In genomic region chr4:89552556-89552955, GRCm38 (mm10) we compare ENCODE assay signal across 25 mouse cellular contexts.
DNase-seq lines count a peak whose midpoint lies in the region; ATAC-seq and TF ChIP-seq lines count a peak whose summit lies in the region.
"Had no signal": no experiment of that assay in that cellular context is flagged by ENCODE, and none has a peak within 500 bp of the region (broad histone marks: within the 10 kb centered on the region; RNA-seq: fewer than 3 reads in every experiment).

No protein-coding gene starts in this region.

- no peak overlapping the region for H3K4me3 ChIP-seq in embryonic facial prominence, embryonic 11.5 days (ENCODE audit: low read depth, low read length)
- H3K4me3 ChIP-seq in embryonic facial prominence, embryonic 10.5 days: no peak overlapping the region
- H3K4me3 ChIP-seq in MEL (ENCODE audit: control insufficient read depth in 1 of 2, insufficient read depth in 1 of 2, low read depth in 2 of 2, low read length in 2 of 2): no peak overlapping the region
- H3K4me3 ChIP-seq: embryonic facial prominence, embryonic 12.5 days; forebrain, embryonic 13.5 days; forebrain, embryonic 15.5 days had no signal

- no peaks in the 10 kb centered on the region for H3K4me1 ChIP-seq in embryonic facial prominence, embryonic 11.5 days (ENCODE audit: control insufficient read depth, insufficient read depth, low read length)
- no peaks in the 10 kb centered on the region for H3K4me1 ChIP-seq in embryonic facial prominence, embryonic 10.5 days
- peaks cover 11 to 14% of the 10 kb centered on the region in 2 experiments for H3K4me1 ChIP-seq in MEL (ENCODE audit: control insufficient read depth in 1 of 2, insufficient read depth in 2 of 2, low read length in 2 of 2)
- H3K4me1 ChIP-seq: embryonic facial prominence, embryonic 12.5 days; forebrain, embryonic 13.5 days; forebrain, embryonic 15.5 days had no signal

- no peaks in the 10 kb centered on the region for H3K9me3 ChIP-seq in embryonic facial prominence, embryonic 11.5 days (replicated peaks; ENCODE audit: control insufficient read depth, low read length)
- no peaks in the 10 kb centered on the region for H3K9me3 ChIP-seq in embryonic facial prominence, embryonic 10.5 days
- no peaks in the 10 kb centered on the region for H3K9me3 ChIP-seq in MEL (replicated peaks; ENCODE audit: insufficient read depth, low read length)
- H3K9me3 ChIP-seq: embryonic facial prominence, embryonic 12.5 days; forebrain, embryonic 13.5 days; forebrain, embryonic 15.5 days had no signal

- no peaks in the 10 kb centered on the region for H3K79me2 ChIP-seq in MEL (ENCODE audit: control insufficient read depth, insufficient read depth, low read length, poor library complexity)

- no peak overlapping the region for H3K27ac ChIP-seq in embryonic facial prominence, embryonic 11.5 days (replicated peaks; ENCODE audit: low read depth, low read length)
- no peak overlapping the region for H3K27ac ChIP-seq in embryonic facial prominence, embryonic 10.5 days (replicated peaks)
- H3K27ac ChIP-seq in MEL (ENCODE audit: control insufficient read depth, low read depth, low read length): no peak overlapping the region
- H3K27ac ChIP-seq: embryonic facial prominence, embryonic 12.5 days; forebrain, embryonic 13.5 days; forebrain, embryonic 15.5 days had no signal

- no peak for TF ChIP-seq CTCF in MEL (IDR thresholded peaks at IDR 0.05 in 2 of 3, conservative IDR thresholded peaks at IDR 0.05 in 1 of 3; ENCODE audit: control insufficient read depth in 1 of 3, insufficient read depth in 1 of 3, low read depth in 2 of 3, low read length in 3 of 3, poor library complexity in 1 of 3, severe bottlenecking in 1 of 3)

- no peaks in the 10 kb centered on the region for H3K27me3 ChIP-seq in embryonic facial prominence, embryonic 11.5 days (ENCODE audit: control insufficient read depth, insufficient read depth, low read length)
- no peaks in the 10 kb centered on the region for H3K27me3 ChIP-seq in embryonic facial prominence, embryonic 10.5 days (replicated peaks; ENCODE audit: low read depth, poor library complexity, severe bottlenecking)
- H3K27me3 ChIP-seq in MEL (ENCODE audit: control insufficient read depth in 1 of 2, insufficient read depth in 2 of 2, low read length in 2 of 2): no peaks in the 10 kb centered on the region
- H3K27me3 ChIP-seq: CH12.LX; embryonic facial prominence, embryonic 12.5 days; forebrain, embryonic 13.5 days; forebrain, embryonic 15.5 days had no signal

- 60% methylated on average over 6 of the region's 6 CpGs for WGBS in embryonic facial prominence, embryonic 11.5 days
- WGBS in embryonic facial prominence, embryonic 10.5 days: 64% methylated on average over 6 of the region's 6 CpGs

- H3K36me3 ChIP-seq in embryonic facial prominence, embryonic 11.5 days (replicated peaks; ENCODE audit: control insufficient read depth, insufficient read depth, low read depth, low read length): no peaks in the 10 kb centered on the region
- no peaks in the 10 kb centered on the region for H3K36me3 ChIP-seq in embryonic facial prominence, embryonic 10.5 days (replicated peaks)
- peaks cover 0 to 37% of the 10 kb centered on the region in 2 experiments; a peak in 2 of 4 replicates for H3K36me3 ChIP-seq in MEL (ENCODE audit: control insufficient read depth in 1 of 2, insufficient read depth in 2 of 2, low read length in 2 of 2)
- H3K36me3 ChIP-seq: embryonic facial prominence, embryonic 12.5 days; forebrain, embryonic 15.5 days; G1E had no signal

- no peak overlapping the region for H3K4me2 ChIP-seq in embryonic facial prominence, embryonic 11.5 days (ENCODE audit: low read depth, low read length)
- H3K4me2 ChIP-seq: embryonic facial prominence, embryonic 12.5 days; forebrain, embryonic 13.5 days; forebrain, embryonic 15.5 days had no signal

- peak; percentile 5 for DNase-seq in embryonic facial prominence, embryonic 11.5 days (ENCODE audit: low spot score)
- DNase-seq in embryonic facial prominence, embryonic 10.5 days (ENCODE audit: low spot score): no peak
- DNase-seq in MEL (ENCODE audit: low read depth, low spot score): peak; percentile 46
- DNase-seq in spleen, postnatal 36 days (ENCODE audit: low spot score in 2 of 2): no peak
- DNase-seq in kidney, postnatal 25 days: no peak
- no peak for DNase-seq in urinary bladder, adult 2 months (ENCODE audit: low spot score)
- DNase-seq: adrenal gland, adult 2 months; adrenal gland, postnatal 10 days; adrenal gland, postnatal 25 days; B cell, adult 2 months; cerebellum, adult 11 months; cerebellum, adult 18-20 months; cerebellum, adult 8-10 months; cerebellum, adult 9-11 months; cerebellum, postnatal 14 days; cerebellum, postnatal 36 days; forebrain, postnatal 0 days had no signal

- 0 out of 4 replicates have a peak, but pooled peaks of 1 of the 2 experiments have one; percentile 16 for TF ChIP-seq EP300 in MEL (IDR thresholded peaks at IDR 0.05; ENCODE audit: low read depth in 1 of 2, low read length in 2 of 2)

- no peak overlapping the region for H3K9ac ChIP-seq in embryonic facial prominence, embryonic 11.5 days (replicated peaks; ENCODE audit: low read length)
- H3K9ac ChIP-seq in MEL (ENCODE audit: control insufficient read depth, low read depth, low read length, poor library complexity, severe bottlenecking): no peak overlapping the region
- H3K9ac ChIP-seq: embryonic facial prominence, embryonic 12.5 days; forebrain, embryonic 13.5 days; forebrain, embryonic 15.5 days; forebrain, postnatal 0 days had no signal

- ATAC-seq in embryonic facial prominence, embryonic 11.5 days (replicated peaks; ENCODE audit: insufficient number of reproducible peaks, low FRiP score, low TSS enrichment, low read depth): no peak
- ATAC-seq in granulocyte monocyte progenitor cell, adult 5-6 weeks (replicated peaks; ENCODE audit: poor library complexity, severe bottlenecking): peak; percentile 71
- peak; percentile 62 for ATAC-seq in megakaryocyte progenitor cell, adult 5-6 weeks (replicated peaks; ENCODE audit: poor library complexity)
- ATAC-seq: CD4-positive, CD25-positive, alpha-beta regulatory T cell, adult 4 months; forebrain, embryonic 13.5 days; forebrain, embryonic 15.5 days; forebrain, postnatal 0 days had no signal

- TF ChIP-seq POLR2A in MEL (IDR thresholded peaks at IDR 0.05; ENCODE audit: control insufficient read depth in 1 of 2, insufficient read depth in 1 of 2, low read depth in 1 of 2, low read length in 2 of 2, poor library complexity in 1 of 2): no peak

- TF ChIP-seq RAD21 in MEL (IDR thresholded peaks at IDR 0.05; ENCODE audit: low read depth, low read length): no peak

TF ChIP-seq in MEL, 35 proteins besides CTCF, POLR2A, EP300 and RAD21:
- TF ChIP-seq POLR2AphosphoS5 (IDR thresholded peaks at IDR 0.05; ENCODE audit: borderline replicate concordance, low read depth, low read length) (no peak), CHD1 (IDR thresholded peaks at IDR 0.05; ENCODE audit: low read depth, low read length) (no peak), RCOR1 (IDR thresholded peaks at IDR 0.05; ENCODE audit: low read depth, low read length) (peak; percentile 62; the same call in 1 of the 2 replicates), GATA1 (IDR thresholded peaks at IDR 0.05; ENCODE audit: low read depth, low read length) (peak; percentile 49)

Comparison
In these comparisons a context has a peak if more than half of its experiments do, and no peak if none do; other contexts are left out.
1. DNase-seq: peak in embryonic facial prominence, embryonic 11.5 days (single experiment) and MEL (single experiment); none in embryonic facial prominence, embryonic 10.5 days (single experiment), spleen, postnatal 36 days (0 of 2), kidney, postnatal 25 days (0 of 2) and urinary bladder, adult 2 months (single experiment).